Mouse (Mus musculus): Measurements from ENCODE around the gene BC049730. TPM values are rescaled to one million over a fixed set of nuclear protein-coding genes. Genes with fewer than 3 reads are reported as not detected.

BC049730 gene
- total and polyA plus RNA-seq, 3 experiments = not detected

GRCm38 (mm10) chr7:24735970-24736670 lies 27.1 kb downstream of the BC049730 start:
- Histone ChIP-seq H3K36me3 (replicated peaks in 1 of 2; ENCODE audit: control insufficient read depth in 1 of 2, insufficient read depth in 1 of 2, low read length in 1 of 2) (no peaks in the 10 kb centered on the region), H3K9ac (ENCODE audit: insufficient read depth, low read depth) (no peak overlapping the region), H3K27ac (ENCODE audit: insufficient read depth, low read depth) (no peak overlapping the region), H3K9me3 (replicated peaks; ENCODE audit: low read length) (peaks cover 7% of the 10 kb centered on the region), H3K4me3 (replicated peaks in 1 of 3; ENCODE audit: low read depth in 2 of 3, low read length in 2 of 3, poor library complexity in 1 of 3) (no peak overlapping the region), H3K4me1 (ENCODE audit: control insufficient read depth in 1 of 2, insufficient read depth in 2 of 2) (no peaks in the 10 kb centered on the region; a peak in 1 of 4 replicates), H3K27me3 (replicated peaks) (peaks cover 77% of the 10 kb centered on the region), H3K4me2 (ENCODE audit: insufficient read depth, low read depth, poor library complexity, severe bottlenecking) (no peak overlapping the region), H3K79me2 (replicated peaks; ENCODE audit: control insufficient read depth, extremely low read depth, insufficient read depth, poor library complexity, severe bottlenecking) (no peaks in the 10 kb centered on the region)
- in situ Hi-C loops (cut with MboI; ENCODE audit: low pct_ligation_motif_present, low pct_unique_long_range_greater_than_20kb, low sequenced_read_pairs) (no loop called here), dilution Hi-C loops (cut with MboI; ENCODE audit: extremely low pct_ligation_motif_present, extremely low pct_unique_long_range_greater_than_20kb, low sequenced_read_pairs) (no loop called here)
- TF ChIP-seq NRF1 (IDR thresholded peaks at IDR 0.05; ENCODE audit: low read depth, low read length) (peak; percentile 56), TBP (conservative IDR thresholded peaks at IDR 0.05; ENCODE audit: low read depth, low read length) (no peak), ETS1 (conservative IDR thresholded peaks at IDR 0.05; ENCODE audit: low read depth, low read length) (no peak), MAFK (IDR thresholded peaks at IDR 0.05; ENCODE audit: insufficient replicate concordance, low read length) (no peak), GABPA (IDR thresholded peaks at IDR 0.05; ENCODE audit: insufficient replicate concordance, low read depth, low read length) (no peak), E2F4 (IDR thresholded peaks at IDR 0.05; ENCODE audit: insufficient replicate concordance, low read depth, low read length) (no peak), PAX5 (IDR thresholded peaks at IDR 0.05; ENCODE audit: low read length) (no peak)
- DNase-seq (ENCODE audit: extremely low read depth) = no peak

GRCm38 (mm10) chr7:24750695-24751094 lies 41.7 kb downstream of the BC049730 start:
- Histone ChIP-seq H3K27me3 (replicated peaks) (peaks cover 80% of the 10 kb centered on the region), H3K9me3 (replicated peaks; ENCODE audit: low read length) (no peaks in the 10 kb centered on the region), H3K4me2 (ENCODE audit: insufficient read depth, low read depth, poor library complexity, severe bottlenecking) (no peak overlapping the region), H3K4me3 (replicated peaks in 1 of 3; ENCODE audit: low read depth in 2 of 3, low read length in 2 of 3, poor library complexity in 1 of 3) (no peak overlapping the region), H3K79me2 (replicated peaks; ENCODE audit: control insufficient read depth, extremely low read depth, insufficient read depth, poor library complexity, severe bottlenecking) (no peaks in the 10 kb centered on the region), H3K9ac (ENCODE audit: insufficient read depth, low read depth) (no peak overlapping the region), H3K4me1 (ENCODE audit: control insufficient read depth in 1 of 2, insufficient read depth in 2 of 2) (no peaks in the 10 kb centered on the region), H3K27ac (ENCODE audit: insufficient read depth, low read depth) (no peak overlapping the region), H3K36me3 (replicated peaks in 1 of 2; ENCODE audit: control insufficient read depth in 1 of 2, insufficient read depth in 1 of 2, low read length in 1 of 2) (no peaks in the 10 kb centered on the region)
- TF ChIP-seq ETS1 (conservative IDR thresholded peaks at IDR 0.05; ENCODE audit: low read depth, low read length) (no peak), ELF1 (IDR thresholded peaks at IDR 0.05; ENCODE audit: low read depth, low read length) (no peak), USF1 (IDR thresholded peaks at IDR 0.05; ENCODE audit: low read depth, low read length) (no peak), PAX5 (IDR thresholded peaks at IDR 0.05; ENCODE audit: low read length) (no peak), NRF1 (IDR thresholded peaks at IDR 0.05; ENCODE audit: low read depth, low read length) (no peak), TBP (conservative IDR thresholded peaks at IDR 0.05; ENCODE audit: low read depth, low read length) (no peak), MEF2A (IDR thresholded peaks at IDR 0.05; ENCODE audit: borderline replicate concordance, low read depth, low read length) (no peak), E2F4 (IDR thresholded peaks at IDR 0.05; ENCODE audit: insufficient replicate concordance, low read depth, low read length) (no peak), JUND (conservative IDR thresholded peaks at IDR 0.05; ENCODE audit: low read depth, low read length) (no peak), GABPA (IDR thresholded peaks at IDR 0.05; ENCODE audit: insufficient replicate concordance, low read depth, low read length) (no peak), RAD21 (IDR thresholded peaks at IDR 0.05; ENCODE audit: low read depth, low read length) (no peak), CHD1 (IDR thresholded peaks at IDR 0.05; ENCODE audit: low read depth, low read length) (no peak), UBTF (IDR thresholded peaks at IDR 0.05; ENCODE audit: low read depth, low read length) (no peak), BHLHE40 (IDR thresholded peaks at IDR 0.05; ENCODE audit: low read depth, low read length) (no peak), EP300 (IDR thresholded peaks at IDR 0.05; ENCODE audit: low read length) (no peak), MAZ (IDR thresholded peaks at IDR 0.05; ENCODE audit: low read depth, low read length) (no peak)
- dilution Hi-C loops (cut with MboI; ENCODE audit: extremely low pct_ligation_motif_present, extremely low pct_unique_long_range_greater_than_20kb, low sequenced_read_pairs) (no loop called here), in situ Hi-C loops (cut with MboI; ENCODE audit: low pct_ligation_motif_present, low pct_unique_long_range_greater_than_20kb, low sequenced_read_pairs) (no loop called here)
- DNase-seq (ENCODE audit: extremely low read depth) = no peak
